Mouse (Mus musculus) heart, adult 2 months (tissue): ENCODE data around the gene Lsm14b.

Experiments used
- CTCF ChIP-seq: fragments of 200-600 bp; IDR thresholded peaks from 2 replicates; pipeline ENCODE4 v1.8.1; 2022; ENCODE audit warnings: antibody characterized with exemption, mild to moderate bottlenecking, moderate library complexity
- EP300 ChIP-seq: fragments of 200-500 bp; IDR thresholded peaks from 2 replicates; pipeline ENCODE4 v1.6.1; 2011; ENCODE audit warnings: low read depth, low read length, control low read depth; ENCODE audit not compliant: insufficient read depth
- POLR2A ChIP-seq: fragments of 200-500 bp; IDR thresholded peaks from 2 replicates; pipeline ENCODE4 v1.6.1; 2011; ENCODE audit warnings: mild to moderate bottlenecking, low read depth, low read length, control low read depth; ENCODE audit not compliant: insufficient read depth

- TF ChIP-seq CTCF = no peak
- TF ChIP-seq POLR2A = no peak
- no peak for TF ChIP-seq EP300
Observed at GRCm38 (mm10) chr2:179980616-179981015, 44.2 kb upstream of the Lsm14b start.
